Mouse (Mus musculus): Measurements from ENCODE around the gene Tbc1d10b. TPM values are rescaled to one million over a fixed set of nuclear protein-coding genes. Genes with fewer than 3 reads are reported as not detected.

Tbc1d10b gene
- total RNA-seq, 1 experiment from 2014 or later: 36.4 TPM

DNA sequence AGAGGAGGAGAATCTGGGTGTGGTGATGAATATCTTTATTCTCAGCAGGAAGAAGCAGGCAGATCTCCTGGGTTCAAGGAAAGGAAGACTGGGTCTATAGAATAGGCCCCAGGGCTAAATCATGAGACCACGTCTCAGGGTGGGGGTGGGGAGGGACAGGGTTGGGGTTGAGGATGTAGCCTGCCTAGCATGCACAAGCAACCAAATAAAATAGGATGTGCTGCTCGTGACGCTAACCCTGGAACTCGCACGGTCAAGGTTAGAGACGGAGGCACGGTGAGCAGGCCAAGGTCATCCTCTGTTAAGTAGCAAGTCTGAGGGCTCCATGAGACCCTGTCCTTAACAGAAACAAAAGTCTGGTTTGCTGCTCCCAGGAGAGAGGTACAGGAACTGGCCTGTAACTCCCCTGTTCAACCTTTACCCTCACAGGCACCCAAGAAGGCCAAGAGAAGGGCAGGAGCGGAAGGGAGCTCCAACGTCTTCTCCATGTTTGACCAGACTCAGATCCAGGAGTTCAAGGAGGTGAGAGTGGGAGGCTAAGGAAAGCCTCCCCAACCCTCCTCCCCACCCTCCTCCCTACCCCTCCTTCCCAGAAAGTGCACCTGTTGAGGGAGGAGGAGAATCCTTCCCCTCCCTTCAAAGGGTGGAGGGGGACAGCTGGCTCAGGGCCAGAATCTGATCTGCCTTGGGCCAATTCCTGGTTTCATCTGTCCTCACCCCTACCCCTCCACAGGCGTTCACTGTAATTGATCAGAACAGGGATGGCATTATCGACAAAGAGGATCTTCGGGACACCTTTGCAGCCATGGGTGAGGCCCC, 4.4 kb upstream of the Tbc1d10b start:
- ATAC-seq (replicated peaks in 1 of 2; ENCODE audit: insufficient read depth in 1 of 2, low FRiP score in 2 of 2, low TSS enrichment in 1 of 2, low read depth in 1 of 2, poor library complexity in 2 of 2, severe bottlenecking in 2 of 2): no peak

GRCm38 (mm10) chr7:127211014-127211745, 2.9 kb upstream of the Tbc1d10b start:
- ATAC-seq (replicated peaks in 1 of 2; ENCODE audit: insufficient read depth in 1 of 2, low FRiP score in 2 of 2, low TSS enrichment in 1 of 2, low read depth in 1 of 2, poor library complexity in 2 of 2, severe bottlenecking in 2 of 2): peak in 1 of 2 experiments; percentile 26; a peak in 1 of 4 replicates

DNA sequence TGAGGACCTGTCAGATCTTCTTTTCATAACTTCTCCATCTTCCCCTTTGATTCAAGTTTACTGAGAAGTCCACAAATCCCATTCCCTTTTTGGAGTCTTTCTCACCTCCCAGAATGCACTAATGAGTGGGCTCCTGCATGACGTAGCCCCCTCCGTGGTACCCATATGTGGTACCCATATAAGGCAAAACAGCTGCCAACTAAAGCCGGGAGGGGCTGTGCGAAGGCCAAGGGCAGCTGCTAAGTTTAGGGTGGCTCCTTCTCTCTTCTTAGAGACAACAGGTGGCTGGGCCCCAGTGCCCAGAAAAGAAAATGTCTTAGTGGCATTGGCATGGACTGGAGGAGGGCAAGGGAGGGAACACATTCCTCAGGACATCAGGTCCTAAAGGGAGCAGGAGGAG, 2.0 kb upstream of the Tbc1d10b start:
- no peak for ATAC-seq (replicated peaks in 1 of 2; ENCODE audit: insufficient read depth in 1 of 2, low FRiP score in 2 of 2, low TSS enrichment in 1 of 2, low read depth in 1 of 2, poor library complexity in 2 of 2, severe bottlenecking in 2 of 2)

GRCm38 (mm10) chr7:127209851-127210250, 1.6 kb upstream of the Tbc1d10b start:
- no peak for ATAC-seq (replicated peaks in 1 of 2; ENCODE audit: insufficient read depth in 1 of 2, low FRiP score in 2 of 2, low TSS enrichment in 1 of 2, low read depth in 1 of 2, poor library complexity in 2 of 2, severe bottlenecking in 2 of 2)

GRCm38 (mm10) chr7:127208553-127209438, 528 bp upstream of the Tbc1d10b start, which contains the start of gene Mylpf:
Mylpf (plus strand) TSS chr7:127208890.
- ATAC-seq (replicated peaks in 1 of 2; ENCODE audit: insufficient read depth in 1 of 2, low FRiP score in 2 of 2, low TSS enrichment in 1 of 2, low read depth in 1 of 2, poor library complexity in 2 of 2, severe bottlenecking in 2 of 2): peak; percentile 80 to 87

DNA sequence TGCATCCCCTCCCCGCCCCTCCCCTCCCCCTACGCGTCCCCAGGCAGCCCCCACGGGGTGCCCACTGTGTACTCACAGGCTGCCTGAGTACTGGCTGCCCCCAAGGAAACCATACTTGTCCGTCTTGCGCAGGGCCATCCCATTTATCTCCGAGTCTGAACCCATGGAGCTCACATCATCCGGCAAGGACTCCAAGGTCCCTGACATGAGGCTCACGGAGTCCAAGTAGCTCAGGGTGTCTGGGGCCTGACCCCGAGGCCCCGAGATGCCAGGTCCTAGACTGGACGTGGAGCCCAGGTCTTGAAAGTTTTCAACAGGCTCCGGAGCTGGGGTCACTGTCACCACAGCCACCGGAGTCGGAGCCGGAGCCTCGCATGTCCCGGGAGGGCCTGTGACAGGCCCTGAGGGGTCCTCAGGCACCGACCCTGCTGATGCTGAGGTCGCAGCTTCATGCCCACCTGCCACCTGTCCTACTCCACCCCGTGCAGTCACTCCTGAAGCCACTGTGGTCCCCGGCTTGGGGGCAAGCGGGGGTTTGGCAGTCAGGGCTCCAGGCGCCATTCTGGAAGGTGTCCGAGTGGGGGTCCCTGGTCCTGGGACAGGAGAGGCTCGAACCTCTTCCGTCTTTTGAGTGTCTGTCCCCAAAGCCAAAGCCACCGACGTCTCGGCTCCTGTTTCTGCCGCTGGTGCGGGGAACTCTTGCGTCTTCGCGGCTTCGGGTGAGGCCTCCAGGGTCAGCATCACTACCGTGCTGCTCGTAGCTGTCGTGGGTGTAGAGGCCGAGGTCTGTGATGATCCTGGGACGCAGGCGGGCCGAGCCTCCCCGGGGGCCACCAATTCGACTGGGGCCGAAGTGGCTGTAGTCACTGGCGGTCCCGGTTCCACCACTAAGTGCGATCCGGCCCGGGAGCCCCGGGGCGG, 634 bp downstream of the Tbc1d10b start:
- ATAC-seq (replicated peaks in 1 of 2; ENCODE audit: insufficient read depth in 1 of 2, low FRiP score in 2 of 2, low TSS enrichment in 1 of 2, low read depth in 1 of 2, poor library complexity in 2 of 2, severe bottlenecking in 2 of 2): no peak

- ATAC-seq (replicated peaks in 1 of 2; ENCODE audit: insufficient read depth in 1 of 2, low FRiP score in 2 of 2, low TSS enrichment in 1 of 2, low read depth in 1 of 2, poor library complexity in 2 of 2, severe bottlenecking in 2 of 2): no peak
Observed at GRCm38 (mm10) chr7:127206606-127207005, 1.7 kb downstream of the Tbc1d10b start.

- no peak for ATAC-seq (replicated peaks in 1 of 2; ENCODE audit: insufficient read depth in 1 of 2, low FRiP score in 2 of 2, low TSS enrichment in 1 of 2, low read depth in 1 of 2, poor library complexity in 2 of 2, severe bottlenecking in 2 of 2)
Observed at GRCm38 (mm10) chr7:127196484-127196883, 11.8 kb downstream of the Tbc1d10b start.

GRCm38 (mm10) chr7:127195544-127196295, 12.5 kb downstream of the Tbc1d10b start, which contains the start of gene Cd2bp2:
Cd2bp2 (minus strand) TSS chr7:127196050.
- peak; percentile 93 to 96 for ATAC-seq (replicated peaks in 1 of 2; ENCODE audit: insufficient read depth in 1 of 2, low FRiP score in 2 of 2, low TSS enrichment in 1 of 2, low read depth in 1 of 2, poor library complexity in 2 of 2, severe bottlenecking in 2 of 2)

DNA sequence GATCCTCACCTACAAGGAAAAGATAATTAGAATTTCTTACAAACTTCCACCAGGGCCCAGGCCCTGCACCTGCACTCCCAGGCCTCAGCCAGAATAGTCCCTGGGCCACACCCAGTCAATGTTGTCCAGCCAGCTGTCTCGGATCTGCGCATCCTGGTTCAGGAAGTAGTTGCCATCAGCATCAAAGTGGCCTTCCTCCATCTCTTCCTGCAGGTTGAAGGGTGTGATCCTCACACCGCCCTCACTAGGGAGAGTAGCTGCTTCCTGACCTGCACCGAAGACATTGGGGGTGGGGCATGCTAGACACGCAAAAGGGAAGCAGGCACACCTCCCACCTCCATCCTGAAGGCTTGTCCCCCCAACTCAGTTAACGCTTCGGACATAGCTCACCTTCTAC, 13.6 kb downstream of the Tbc1d10b start:
- ATAC-seq (replicated peaks in 1 of 2; ENCODE audit: insufficient read depth in 1 of 2, low FRiP score in 2 of 2, low TSS enrichment in 1 of 2, low read depth in 1 of 2, poor library complexity in 2 of 2, severe bottlenecking in 2 of 2): no peak

DNA sequence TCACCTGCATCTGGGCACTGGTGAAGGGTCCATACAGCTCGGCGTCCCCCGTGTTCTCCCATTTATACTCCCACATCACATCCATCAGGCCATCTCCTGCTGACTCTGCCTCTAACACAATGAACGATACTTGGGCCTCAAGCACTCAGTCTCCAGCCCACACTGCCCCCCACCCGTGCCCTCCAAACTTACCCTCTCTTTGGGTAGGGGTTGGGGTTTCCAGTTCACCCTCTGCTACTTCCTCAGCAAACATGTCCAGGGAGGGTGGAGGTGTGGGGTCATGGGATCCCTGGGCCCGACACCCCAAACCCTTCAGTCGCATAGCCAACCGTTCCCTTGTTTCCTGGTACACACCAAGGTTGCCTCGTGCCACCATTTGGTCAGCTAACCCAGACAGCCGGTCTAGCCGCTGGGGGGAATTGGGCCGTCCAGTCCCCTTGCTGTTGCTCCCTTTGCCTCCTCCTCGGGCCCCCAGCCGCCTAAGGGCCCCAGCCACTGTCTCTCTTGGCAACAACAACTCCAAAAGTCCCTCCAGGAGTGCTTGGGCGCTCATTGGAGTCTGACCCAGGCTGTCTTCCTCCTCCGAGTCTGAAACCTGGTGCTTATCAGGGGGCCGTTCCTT, 14.1 kb downstream of the Tbc1d10b start:
- ATAC-seq (replicated peaks in 1 of 2; ENCODE audit: insufficient read depth in 1 of 2, low FRiP score in 2 of 2, low TSS enrichment in 1 of 2, low read depth in 1 of 2, poor library complexity in 2 of 2, severe bottlenecking in 2 of 2): no peak

GRCm38 (mm10) chr7:127192989-127193388, 15.3 kb downstream of the Tbc1d10b start:
- ATAC-seq (replicated peaks in 1 of 2; ENCODE audit: insufficient read depth in 1 of 2, low FRiP score in 2 of 2, low TSS enrichment in 1 of 2, low read depth in 1 of 2, poor library complexity in 2 of 2, severe bottlenecking in 2 of 2): no peak

DNA sequence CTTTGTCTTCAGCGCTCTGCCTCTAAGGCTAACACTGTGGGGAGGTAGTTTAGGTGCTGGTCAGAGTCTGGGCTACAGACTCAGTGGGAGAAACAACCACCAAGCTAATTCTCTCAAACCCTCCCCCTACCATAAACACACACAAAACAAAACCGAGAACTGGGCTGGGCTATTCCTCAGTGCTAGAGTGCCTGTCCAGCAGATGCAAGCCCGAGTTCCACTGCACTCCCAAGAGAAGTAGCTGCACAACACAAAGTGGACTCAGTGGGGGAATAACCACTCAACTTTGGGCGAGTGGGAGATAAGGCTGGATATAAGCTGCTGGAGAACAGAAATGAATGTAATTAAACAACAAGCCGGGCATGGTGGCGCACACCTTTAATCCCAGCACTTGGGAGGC, 17.6 kb downstream of the Tbc1d10b start:
- no peak for ATAC-seq (replicated peaks in 1 of 2; ENCODE audit: insufficient read depth in 1 of 2, low FRiP score in 2 of 2, low TSS enrichment in 1 of 2, low read depth in 1 of 2, poor library complexity in 2 of 2, severe bottlenecking in 2 of 2)

- ATAC-seq (replicated peaks in 1 of 2; ENCODE audit: insufficient read depth in 1 of 2, low FRiP score in 2 of 2, low TSS enrichment in 1 of 2, low read depth in 1 of 2, poor library complexity in 2 of 2, severe bottlenecking in 2 of 2): 0 out of 4 replicates have a peak, but pooled peaks of 1 of the 2 experiments have one; percentile 19
Observed at GRCm38 (mm10) chr7:127188305-127189276, 19.7 kb downstream of the Tbc1d10b start.
